Mouse (Mus musculus) R1 (cell line): Measurements from ENCODE around the gene Bcas3.
A peak's percentile ranks its signal among the peaks of the same experiment; 100 is the strongest.
"Not testable (repeated sequence)": the region's sequence is repeated elsewhere in the genome, so short reads cannot be mapped to it uniquely, and the experiment has no call there.

Source experiments
- DNase-seq: peaks from one replicate; pipeline ENCODE4 v3.0.0-alpha.2; 2018; ENCODE audit warnings: low read depth, low spot score

Gene Bcas3

DNA sequence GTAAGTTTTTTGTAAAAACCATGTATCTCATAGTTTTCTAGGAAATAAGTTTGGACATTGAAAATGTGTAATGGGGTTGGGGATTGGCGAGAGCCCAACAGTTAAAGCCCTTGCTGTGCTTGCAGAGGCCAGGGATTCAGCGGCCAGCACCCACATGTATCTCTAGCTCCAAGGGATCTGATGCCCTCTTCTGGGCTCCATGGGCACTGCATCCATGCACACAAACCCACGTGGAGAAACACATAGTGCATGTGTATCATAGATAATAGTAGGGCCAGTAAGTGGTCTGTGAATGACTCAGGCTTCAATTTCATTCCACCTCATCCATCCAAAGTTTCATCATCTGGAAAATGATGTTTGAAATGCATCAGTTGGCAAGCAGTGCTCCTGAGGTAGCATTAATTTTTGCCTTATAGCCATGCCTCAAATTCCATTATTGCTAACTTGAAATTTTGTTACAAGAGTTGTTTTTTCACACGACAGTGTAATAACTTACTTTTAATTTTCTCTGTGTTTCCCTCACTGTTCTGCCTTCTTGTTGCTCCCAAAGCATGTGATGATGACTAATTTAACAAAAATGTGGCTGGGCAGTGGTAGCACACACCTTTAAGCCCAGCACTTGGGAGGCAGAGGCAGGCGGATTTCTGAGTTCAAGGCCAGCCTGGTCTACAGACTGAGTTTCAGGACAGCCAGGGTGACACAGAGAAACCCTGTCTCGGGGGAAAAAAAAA is 129.9 kb downstream of the Bcas3 start:
- peak; percentile 72 for DNase-seq

- DNase-seq = no peak
These were observed 132.4 kb downstream of the Bcas3 start for GRCm38 (mm10) chr11:85485197-85485940.

- DNase-seq = no peak
These were observed 134.5 kb downstream of the Bcas3 start for GRCm38 (mm10) chr11:85487501-85487900.

DNA sequence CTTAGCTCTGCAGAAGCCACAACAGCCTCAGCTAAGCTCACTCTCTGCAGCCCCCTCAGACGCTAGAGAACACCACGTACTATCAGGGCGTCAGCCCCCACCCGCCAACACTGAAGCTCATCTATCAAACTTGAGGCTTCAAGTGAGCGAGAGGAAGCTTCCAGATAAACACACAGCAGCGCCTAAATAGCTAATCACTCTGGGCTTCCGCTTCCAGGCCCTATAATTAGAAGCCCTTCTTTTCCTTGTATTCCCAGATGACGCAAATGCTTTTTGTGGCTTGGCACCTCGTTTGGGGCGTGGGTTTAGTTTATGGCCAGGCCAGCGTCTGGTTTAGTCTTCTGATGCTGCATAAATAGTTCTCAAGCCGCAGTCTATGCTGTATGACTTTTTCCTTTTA is 139.3 kb downstream of the Bcas3 start:
- DNase-seq = no peak

DNA sequence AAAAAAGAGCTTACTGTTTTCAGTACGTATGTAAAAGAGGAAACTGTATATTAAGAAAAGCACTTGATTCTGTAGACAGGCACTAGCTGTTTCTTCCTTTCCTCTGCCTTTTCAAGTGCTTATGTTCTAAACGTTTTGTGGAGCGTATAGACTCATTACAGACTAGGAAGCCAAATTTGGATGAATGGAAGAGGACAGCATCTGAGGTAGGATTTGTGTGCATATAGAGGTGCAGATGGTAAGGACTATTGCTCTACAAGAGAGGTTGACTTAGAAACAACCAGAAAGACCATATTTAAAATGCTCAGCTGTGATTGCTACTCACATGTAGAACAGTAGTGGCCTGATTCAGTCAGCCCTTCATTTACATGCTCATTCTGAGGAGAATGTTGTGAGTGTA is 139.7 kb downstream of the Bcas3 start:
- no peak for DNase-seq

GRCm38 (mm10) chr11:85499561-85499960 is 146.6 kb downstream of the Bcas3 start:
- DNase-seq = no peak

- no peak for DNase-seq
These were observed 149.1 kb downstream of the Bcas3 start for GRCm38 (mm10) chr11:85502031-85502430.

DNA sequence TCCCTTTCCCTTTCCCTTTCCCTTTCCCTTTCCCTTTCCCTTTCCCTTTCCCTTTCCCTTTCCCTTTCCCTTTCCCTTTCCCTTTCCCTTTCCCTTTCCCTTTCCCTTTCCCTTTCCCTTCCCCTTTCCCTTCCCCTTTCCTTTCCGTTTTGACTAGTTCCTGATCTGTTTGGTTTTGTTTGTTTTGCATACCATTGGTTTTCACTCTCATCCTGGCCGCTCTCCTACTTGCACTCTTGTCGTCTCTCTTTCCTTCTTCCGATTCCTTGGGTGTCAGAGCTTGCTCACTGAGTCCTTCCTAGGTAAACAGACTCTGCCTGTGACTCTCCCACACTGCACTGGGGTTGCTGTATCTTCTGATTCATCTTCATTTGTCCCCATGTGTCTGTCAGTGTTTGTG is 151.8 kb downstream of the Bcas3 start:
- DNase-seq = not testable (repeated sequence)

- no peak for DNase-seq
These were observed 152.8 kb downstream of the Bcas3 start for GRCm38 (mm10) chr11:85505811-85506210.

DNA sequence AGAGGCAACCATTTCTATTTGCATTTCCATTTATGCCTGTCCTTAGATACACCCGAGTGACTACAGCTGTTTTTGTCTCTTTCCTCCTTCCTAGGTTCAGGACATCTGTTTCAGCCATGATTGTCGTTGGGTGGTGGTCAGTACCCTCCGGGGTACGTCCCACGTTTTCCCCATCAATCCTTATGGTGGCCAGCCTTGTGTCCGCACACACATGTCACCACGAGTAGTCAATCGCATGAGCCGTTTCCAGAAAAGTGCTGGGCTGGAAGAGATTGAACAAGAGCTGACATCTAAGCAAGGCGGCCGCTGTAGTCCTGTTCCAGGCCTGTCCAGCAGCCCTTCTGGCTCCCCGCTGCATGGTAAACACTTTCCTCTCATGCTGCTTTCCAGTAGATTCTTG is 156.4 kb downstream of the Bcas3 start:
- no peak for DNase-seq

DNA sequence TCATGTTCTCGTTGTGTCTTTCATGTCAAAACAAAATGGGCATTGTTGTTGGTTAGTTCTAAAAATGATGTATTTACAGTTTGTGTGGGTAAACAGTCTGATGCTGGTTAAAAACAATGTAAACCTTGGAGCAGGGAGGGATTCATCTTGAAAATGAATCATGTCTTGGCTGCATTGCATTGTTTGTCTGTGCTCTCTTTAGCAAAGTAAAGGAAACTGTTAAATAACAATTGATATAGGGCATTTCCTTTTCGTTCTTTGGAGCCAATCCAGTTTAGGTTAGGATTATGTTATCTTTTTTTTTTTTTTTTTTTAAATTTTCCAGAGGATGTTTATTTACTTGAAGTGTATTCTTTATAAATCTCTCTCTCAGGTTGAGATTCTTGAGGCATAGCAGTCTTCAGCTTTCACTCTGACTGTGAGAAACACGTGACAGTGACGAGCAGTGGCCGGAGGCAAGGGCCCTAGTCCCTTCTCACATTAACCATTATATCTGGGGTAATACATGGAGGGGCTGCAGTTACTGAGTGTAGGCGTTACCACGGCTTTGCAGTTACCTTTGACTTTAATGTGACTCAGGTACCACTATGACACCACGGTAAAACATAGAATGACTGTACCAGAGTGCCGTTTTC is 158.4 kb downstream of the Bcas3 start:
- no peak for DNase-seq

- DNase-seq = no peak
These were observed 163.8 kb downstream of the Bcas3 start for GRCm38 (mm10) chr11:85516724-85517123.

GRCm38 (mm10) chr11:85518025-85518756 is 165.2 kb downstream of the Bcas3 start:
- DNase-seq = peak; percentile 51

- DNase-seq = no peak
These were observed 167.3 kb downstream of the Bcas3 start for GRCm38 (mm10) chr11:85520236-85520635.

DNA sequence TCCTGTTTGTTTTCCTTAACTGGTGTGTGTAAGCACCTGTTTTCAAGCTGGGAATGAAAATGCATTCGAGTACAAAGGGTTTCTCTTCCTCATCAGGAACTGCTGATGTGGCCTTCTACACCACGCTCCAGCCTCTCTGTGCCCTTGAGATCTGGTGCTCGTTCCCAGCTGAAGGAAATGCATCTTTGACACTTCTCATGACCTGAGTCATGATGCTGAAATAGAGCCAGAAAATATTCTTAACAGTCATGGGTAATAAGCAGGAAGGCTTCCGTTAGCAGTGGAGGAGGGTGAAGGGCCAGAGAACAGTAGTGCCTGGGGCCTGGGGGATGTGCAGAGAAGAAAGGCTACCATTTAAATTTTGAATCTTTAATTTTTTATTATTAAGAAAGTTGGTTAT is 168.0 kb downstream of the Bcas3 start:
- no peak for DNase-seq

- DNase-seq = no peak
These were observed 170.7 kb downstream of the Bcas3 start for GRCm38 (mm10) chr11:85523646-85524045.

- DNase-seq = peak; percentile 70
These were observed 171.2 kb downstream of the Bcas3 start for GRCm38 (mm10) chr11:85524186-85524585.

DNA sequence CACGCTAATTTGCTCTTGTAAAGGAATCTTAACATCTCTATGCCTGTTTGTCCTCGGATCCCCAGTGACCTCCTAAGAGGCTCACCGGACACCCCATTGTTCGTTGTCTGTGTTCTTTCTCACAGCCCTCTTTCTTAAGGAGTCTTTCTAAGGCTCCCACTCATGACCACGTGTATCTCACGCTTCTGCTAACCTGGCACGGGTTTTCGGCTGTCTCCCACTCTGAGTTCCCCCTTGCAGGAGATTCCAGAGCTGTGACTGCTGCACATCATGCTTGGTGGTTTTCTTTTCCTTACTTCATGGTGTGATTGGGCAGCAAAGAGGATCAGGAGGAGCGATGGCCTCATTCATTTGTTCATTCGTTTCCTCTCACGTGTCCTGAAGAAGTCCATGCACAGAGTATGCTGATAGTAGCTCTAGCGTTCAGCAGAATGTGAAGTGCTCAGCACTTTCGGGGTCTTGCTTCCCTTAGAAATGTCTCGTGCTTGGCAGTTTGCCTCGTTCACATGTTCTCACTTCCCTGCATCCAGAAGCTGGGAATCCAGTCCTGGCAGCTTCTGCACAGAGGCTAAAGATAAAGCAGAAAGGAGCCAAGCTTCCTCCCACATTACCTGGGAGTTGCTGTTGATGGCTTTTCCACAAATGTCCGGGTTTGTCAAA is 172.0 kb downstream of the Bcas3 start:
- no peak for DNase-seq

DNA sequence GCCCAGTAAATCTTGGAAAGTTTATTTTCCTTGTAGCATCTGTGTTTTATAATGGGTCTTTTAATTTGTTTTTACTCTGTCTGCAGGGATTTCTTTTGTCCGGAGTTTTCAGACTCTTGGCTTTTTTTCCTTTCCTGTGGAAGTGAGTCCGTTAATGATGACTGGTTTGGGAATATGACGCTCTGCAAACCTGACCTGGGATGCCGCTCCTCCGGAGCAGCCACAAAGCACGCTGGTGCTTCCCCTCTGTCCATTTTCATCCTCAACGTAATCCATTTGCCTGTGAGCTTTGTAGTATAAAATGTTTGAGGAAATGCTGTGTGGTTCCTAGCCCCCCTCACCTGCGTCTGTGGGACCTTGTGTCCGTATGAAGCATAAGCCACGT is 172.5 kb downstream of the Bcas3 start:
- no peak for DNase-seq

DNA sequence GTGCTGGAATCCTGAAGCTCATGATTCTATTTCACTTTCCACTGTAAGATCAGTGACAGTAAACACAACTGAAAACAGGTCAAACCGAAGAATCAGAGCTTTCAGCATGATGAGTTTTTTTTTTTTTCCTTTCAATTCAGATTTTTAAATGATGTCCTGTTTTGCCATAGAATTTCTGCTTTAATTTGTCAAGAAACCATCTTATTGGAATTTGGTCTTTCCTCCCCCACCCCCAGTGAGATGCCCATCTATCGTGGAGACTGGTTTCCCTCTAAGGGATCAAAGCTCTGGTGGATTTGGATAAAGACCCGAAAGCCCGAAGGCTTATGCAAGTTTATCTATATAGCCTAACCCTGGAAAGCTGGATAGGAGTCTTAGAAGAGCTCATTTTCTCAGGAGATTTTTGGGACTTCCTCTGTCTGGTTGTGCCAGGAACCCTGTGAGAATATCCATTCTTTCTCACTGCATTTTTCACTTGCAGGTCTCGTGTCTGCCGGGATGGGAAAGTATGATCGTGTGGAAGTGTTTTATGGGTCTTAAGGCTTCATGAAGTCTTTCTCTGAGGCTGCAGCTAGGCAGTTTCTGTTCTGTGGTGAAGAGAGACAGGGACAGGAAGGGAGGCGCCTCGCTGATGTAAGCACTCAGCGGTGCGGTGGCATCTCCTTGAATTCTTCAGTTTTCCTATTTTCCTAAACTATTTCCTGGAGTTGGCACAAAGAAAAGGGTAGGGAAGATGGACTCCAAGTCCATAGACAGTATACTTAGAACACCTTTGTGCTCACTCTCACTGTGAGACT is 173.2 kb downstream of the Bcas3 start:
- no peak for DNase-seq

DNA sequence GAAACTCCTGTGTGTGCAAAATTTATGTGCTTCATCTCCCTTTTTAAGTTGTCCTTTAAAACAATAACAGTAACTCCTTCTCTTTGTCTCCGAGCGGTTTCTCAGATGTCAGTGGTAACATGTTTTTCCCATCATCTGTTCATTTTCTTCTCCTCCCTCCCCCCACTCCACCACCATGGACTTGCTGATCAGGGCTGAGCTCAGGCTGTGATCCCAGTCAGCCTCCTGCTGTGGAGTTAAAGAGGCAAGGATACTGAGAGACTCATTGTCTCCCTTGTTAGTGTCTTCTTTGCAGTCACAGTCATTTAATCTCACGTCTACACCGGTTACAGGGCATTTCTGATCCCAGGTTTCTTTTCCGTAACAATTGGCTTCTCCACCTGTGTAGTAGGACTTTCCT is 174.3 kb downstream of the Bcas3 start:
- DNase-seq = peak; percentile 62
